Mouse (Mus musculus) layer of hippocampus, postnatal 36 days (tissue): ENCODE measurements around the gene Serpinb6a. TPM values are rescaled to one million over a fixed set of nuclear protein-coding genes. Genes with fewer than 3 reads are reported as not detected.

Experiments used
- DNase-seq, 2 experiments: peaks; one replicate each; pipeline ENCODE4 v3.0.0; 2022
- total RNA-seq, 2 experiments: library from RNA; stranded (reverse); gene quantifications; 2 replicates each; pipeline ENCODE4 v1.2.3; 2021

Serpinb6a gene
- total RNA-seq, 2 experiments from 2014 or later, result 38.1 to 43.4 TPM

DNA sequence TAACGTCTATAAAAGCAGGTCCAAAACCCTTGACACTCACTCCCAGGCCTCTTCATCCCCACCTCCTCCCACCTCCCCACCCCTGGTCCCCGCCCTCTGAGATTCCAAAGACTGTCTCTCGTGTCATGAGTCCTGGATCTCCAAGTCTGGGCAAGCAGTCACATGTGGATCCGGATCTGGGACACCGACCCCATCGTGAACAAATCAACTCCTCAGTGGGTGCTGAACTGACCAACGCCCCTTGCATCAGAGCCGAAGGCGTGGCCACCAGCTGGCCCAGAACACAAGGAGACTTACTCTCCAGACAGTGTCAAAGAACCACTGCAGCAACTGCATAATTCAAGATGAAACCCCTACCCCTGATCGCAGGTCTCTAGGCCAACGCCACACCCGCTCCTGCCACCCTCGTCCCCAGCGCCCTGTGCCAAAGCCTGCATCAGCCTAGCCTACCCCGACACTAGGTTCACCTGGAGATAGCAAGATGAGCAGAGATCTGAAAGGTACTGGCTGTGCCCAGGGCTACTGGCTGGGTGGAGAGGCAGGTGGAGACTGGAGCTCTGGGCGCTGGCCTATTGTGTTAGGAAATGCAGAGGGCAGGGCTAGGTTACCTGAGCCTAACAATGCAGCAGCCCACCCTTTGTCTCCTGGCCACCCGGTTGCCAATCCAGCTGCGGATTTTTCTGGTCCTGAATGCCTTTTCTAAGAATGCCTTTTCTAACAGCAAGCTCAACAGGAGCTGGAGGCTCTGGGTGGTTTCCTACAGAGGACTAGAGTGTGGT, 97.2 kb downstream of the Serpinb6a start, which contains the start of gene Serpinb6c:
Gene Serpinb6c, minus strand, starts transcription at position 533 of the 779 bp plus-strand sequence.
- no peak for DNase-seq

- DNase-seq, result no peak
Measured at GRCm38 (mm10) chr13:33903290-33903689, 99.3 kb downstream of the Serpinb6a start.

- no peak for DNase-seq
Measured at GRCm38 (mm10) chr13:33894207-33894606, 108.4 kb downstream of the Serpinb6a start.

Other genes starting within 250 kb of the Serpinb6a start
- not detected for gene Serpinb6e, start 159.4 kb downstream of the Serpinb6a start, total RNA-seq
- under 1 TPM in 1 of 2 experiments, not detected in 1; 0.86 TPM for gene Serpinb6c, start 97.1 kb downstream of the Serpinb6a start, total RNA-seq
- 1 to 10 TPM; 6.2 to 7.8 TPM for gene Nqo2, start 38.1 kb downstream of the Serpinb6a start, total RNA-seq
- 1 to 10 TPM; 6.0 to 7.6 TPM for gene Ripk1, start 431 bp downstream of the Serpinb6a start, total RNA-seq
- 10 to 100 TPM; 48.7 to 55.0 TPM for gene Bphl, start 34.8 kb upstream of the Serpinb6a start, total RNA-seq
- gene Tubb2a, start 75.2 kb upstream of the Serpinb6a start, total RNA-seq, result 1,000 to 10,000 TPM; 1,112 to 1,144 TPM
- gene Tubb2b, start 127.7 kb upstream of the Serpinb6a start, total RNA-seq, result 100 to 1,000 TPM; 255 to 264 TPM
- gene Psmg4, start 160.2 kb upstream of the Serpinb6a start, total RNA-seq, result 10 to 100 TPM; 25.1 TPM